Mouse (Mus musculus): ENCODE measurements at regions not wholly inside any gene's neighbourhood (a gene's known extent, or its start where the extent isn't known, plus 50 kb on each side); places are given as distances from the start of the nearest gene placed in this dataset.

- DNase-seq (ENCODE audit: low spot score in 2 of 2), result no peak
Observed at GRCm38 (mm10) chr9:96419151-96419550, 54.9 kb upstream of the Atp1b3 start.

GRCm38 (mm10) chr9:96415873-96416570 lies 51.8 kb upstream of the Atp1b3 start:
- peak in 1 of 2 experiments; percentile 17 for DNase-seq (ENCODE audit: low spot score in 2 of 2)

Measured in gastrocnemius, adult 8-10 months (tissue).